Mouse (Mus musculus): Measurements from ENCODE around the gene Map1lc3b. TPM values are rescaled to one million over a fixed set of nuclear protein-coding genes. Genes with fewer than 3 reads are reported as not detected.

The Map1lc3b gene
- 100 to 1,000 TPM; 178 to 180 TPM for total RNA-seq (2023)

GRCm38 (mm10) chr8:121590203-121591177, at the start of gene Map1lc3b:
Map1lc3b (plus strand) TSS chr8:121590361.

GRCm38 (mm10) chr8:121544276-121544785, 45.8 kb upstream of the Map1lc3b start, which contains the start of gene 1700018B08Rik:
1700018B08Rik (minus strand) TSS chr8:121544320.

DNA sequence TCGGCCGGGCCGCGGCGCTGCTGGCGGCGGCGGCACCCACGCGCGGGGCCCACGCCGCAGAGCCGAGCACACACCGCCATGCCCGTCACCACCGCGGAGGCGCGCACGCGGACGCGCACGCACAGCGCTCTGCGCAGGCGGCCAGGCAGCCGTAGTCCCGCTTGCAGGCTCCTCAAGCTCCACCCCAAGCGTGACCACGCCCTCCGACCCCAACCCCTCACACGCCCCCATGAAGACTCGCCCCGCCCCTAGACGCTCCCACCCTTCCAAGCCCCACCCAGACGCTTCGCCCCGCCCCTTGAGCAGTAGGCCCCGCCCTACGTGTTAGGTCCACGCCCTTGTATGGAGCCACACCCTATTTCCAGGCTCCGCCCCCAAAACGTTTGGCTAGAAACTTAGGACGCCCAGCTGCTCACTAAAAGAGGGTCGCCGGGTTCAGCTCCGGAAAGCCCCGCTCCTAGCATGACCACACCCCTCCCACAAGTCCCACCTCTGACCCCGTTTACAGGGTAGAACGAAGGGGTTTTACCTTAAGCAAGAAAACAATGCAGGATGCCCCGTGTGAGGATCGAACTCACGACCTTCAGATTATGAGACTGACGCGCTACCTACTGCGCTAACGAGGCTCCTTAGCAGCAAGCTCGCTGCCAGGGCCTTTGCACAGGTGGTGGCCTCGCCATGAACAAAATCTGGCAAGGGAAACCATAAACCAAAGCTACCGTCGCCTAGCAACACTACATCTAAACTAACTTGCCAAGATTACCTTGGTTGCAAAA, 11.3 kb upstream of the Map1lc3b start, which contains the start of gene Fbxo31:
Gene Fbxo31 (minus strand): TSS at position 131 of the 776 bp plus-strand sequence.

Other genes starting within 250 kb of the Map1lc3b start
- gene 1700018B08Rik, start 46.0 kb upstream of the Map1lc3b start, total RNA-seq (2023), result not detected
- 10 to 100 TPM; 18.7 to 21.2 TPM for gene Fbxo31, start 11.6 kb upstream of the Map1lc3b start, total RNA-seq (2023)
- not detected for gene Zcchc14, start 62.5 kb downstream of the Map1lc3b start, total RNA-seq (2023)
- gene Jph3, start 139.3 kb downstream of the Map1lc3b start, total RNA-seq (2023), result not detected
- 10 to 100 TPM; 55.1 to 63.0 TPM for gene Klhdc4, start 239.2 kb downstream of the Map1lc3b start, total RNA-seq (2023)

All from B cell, adult 67 days (primary cell).